Mouse (Mus musculus) MN1 (cell line): Measurements from ENCODE around the gene Pcsk4.

Experiments
- DNase-seq: peaks from one replicate; pipeline ENCODE4 v3.0.0-alpha.2; 2016; ENCODE audit warnings: low spot score

The Pcsk4 gene

GRCm38 (mm10) chr10:80329273-80330081 is at the start of gene Pcsk4, which contains the start of gene Reep6:
Gene Pcsk4, minus strand, starts transcription at chr10:80329498.
Gene Reep6, plus strand, starts transcription at chr10:80329953.
- DNase-seq: peak; percentile 96

DNA sequence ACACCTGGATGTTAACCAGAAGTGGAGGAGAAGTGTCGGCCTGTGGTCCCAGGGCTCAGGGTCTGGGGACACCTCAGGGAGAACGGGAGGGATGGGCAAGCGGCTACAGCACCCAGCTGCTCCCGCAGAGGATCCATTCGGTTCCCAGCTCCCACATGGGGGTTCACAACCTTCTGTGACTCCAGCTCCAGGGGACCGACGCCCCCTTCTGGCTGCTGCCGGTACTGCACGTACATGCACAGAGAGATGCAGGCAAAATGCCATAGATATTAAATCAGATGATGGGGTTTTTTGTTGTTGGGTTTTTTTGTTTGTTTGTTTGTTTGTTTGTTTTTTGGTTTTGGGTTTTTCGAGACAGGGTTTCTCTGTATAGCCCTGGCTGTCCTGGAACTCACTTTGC is 48.4 kb upstream of the Pcsk4 start:
- no peak for DNase-seq

GRCm38 (mm10) chr10:80376160-80376559 is 46.9 kb upstream of the Pcsk4 start:
- DNase-seq: peak; percentile 93

- DNase-seq: peak; percentile 52
Observed at GRCm38 (mm10) chr10:80374063-80374462, 44.8 kb upstream of the Pcsk4 start.

DNA sequence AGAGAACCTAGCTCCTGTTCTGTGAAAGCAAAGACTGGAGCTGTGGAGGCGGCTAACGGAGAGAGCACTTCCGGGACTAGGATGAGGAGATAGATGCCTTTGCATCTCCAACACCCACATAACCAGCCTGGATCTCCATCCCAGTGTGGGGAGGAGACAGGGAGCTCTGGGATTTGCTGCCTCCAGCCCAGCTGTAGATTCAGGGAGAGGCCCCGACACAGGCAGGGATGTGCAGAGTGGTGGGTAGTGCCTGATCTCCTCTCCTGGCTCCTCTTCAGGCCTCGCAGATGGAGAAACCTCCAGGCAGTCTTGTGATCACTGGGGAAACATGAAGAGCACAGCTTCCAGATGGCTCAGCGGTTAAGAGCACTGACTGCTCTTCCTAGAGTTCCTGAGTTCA is 43.4 kb upstream of the Pcsk4 start:
- no peak for DNase-seq

DNA sequence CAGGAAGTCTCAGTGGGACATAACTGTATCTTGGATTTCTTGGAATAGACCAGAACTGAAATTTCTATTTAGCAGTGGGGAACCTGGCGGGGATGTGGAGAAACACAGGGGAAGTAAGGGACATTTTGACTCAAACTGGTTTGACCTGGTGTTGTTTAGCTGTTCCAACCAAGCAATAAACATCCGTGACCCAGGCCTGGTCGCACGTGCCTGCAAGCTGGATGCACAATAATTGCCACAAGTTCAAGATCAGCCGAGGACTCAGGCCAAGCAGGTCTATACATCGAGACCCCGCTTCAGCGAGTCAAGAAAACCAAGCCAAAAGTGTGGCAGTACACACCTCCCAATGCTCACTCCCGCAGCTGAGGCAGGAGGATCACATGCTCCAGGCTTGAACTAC is 42.7 kb upstream of the Pcsk4 start:
- DNase-seq: no peak

GRCm38 (mm10) chr10:80371411-80371966 is 42.2 kb upstream of the Pcsk4 start:
- DNase-seq: peak; percentile 71

GRCm38 (mm10) chr10:80369995-80370747 is 40.9 kb upstream of the Pcsk4 start:
- no peak for DNase-seq

- no peak for DNase-seq
Observed at GRCm38 (mm10) chr10:80368392-80368791, 39.1 kb upstream of the Pcsk4 start.

GRCm38 (mm10) chr10:80367954-80368353 is 38.7 kb upstream of the Pcsk4 start:
- no peak for DNase-seq

DNA sequence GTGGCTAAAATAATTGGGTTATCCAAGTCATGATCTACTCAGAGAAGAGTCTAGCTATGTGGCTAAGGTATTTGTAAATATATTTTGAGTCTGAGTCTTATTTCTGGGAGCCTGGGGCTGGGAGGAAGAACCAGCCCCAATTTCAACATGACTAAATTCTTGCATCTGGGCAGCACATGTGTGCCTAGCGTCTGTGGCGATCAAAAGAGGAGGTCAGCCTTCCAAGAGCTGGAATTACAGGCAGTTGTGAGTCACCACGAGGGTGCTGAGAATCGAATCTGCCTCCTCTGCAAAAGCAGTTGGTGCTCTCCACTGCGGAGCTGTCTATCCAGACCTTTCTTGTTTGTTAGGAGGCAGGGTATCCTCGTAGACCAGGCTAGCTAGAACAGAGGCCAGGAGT is 36.4 kb upstream of the Pcsk4 start:
- no peak for DNase-seq

- DNase-seq: no peak
Observed at GRCm38 (mm10) chr10:80363734-80364133, 34.4 kb upstream of the Pcsk4 start.

DNA sequence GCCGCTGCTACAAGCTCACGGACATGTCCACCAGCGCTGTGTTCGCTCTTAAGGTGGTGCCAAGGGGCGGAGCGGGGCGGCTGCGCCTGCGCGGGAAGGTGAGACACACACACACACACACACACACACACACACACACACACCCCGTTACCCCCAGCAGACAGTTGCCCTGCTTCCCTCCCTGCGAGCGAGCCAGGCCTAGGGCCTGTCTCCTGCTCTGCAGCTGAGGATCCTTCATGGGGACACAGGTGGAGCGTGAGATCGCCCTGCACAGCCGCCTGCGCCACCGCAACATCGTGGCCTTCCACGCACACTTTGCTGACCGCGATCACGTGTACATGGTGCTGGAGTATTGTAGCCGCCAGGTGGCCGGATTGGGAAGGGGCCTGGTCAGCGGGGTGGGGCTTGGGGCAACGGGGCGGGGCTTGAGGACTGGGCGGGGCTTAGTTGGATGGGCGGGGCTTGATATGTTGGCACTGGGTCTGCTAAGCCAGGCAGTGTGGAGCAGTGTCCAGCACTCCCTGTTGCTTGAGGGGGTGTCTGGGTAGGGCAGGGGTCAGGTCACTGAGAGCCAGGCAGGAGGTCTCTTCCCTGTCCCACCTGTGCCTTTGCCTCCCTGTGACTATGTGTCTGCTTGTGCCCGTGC is 28.8 kb upstream of the Pcsk4 start:
- DNase-seq: no peak

GRCm38 (mm10) chr10:80357336-80357735 is 28.0 kb upstream of the Pcsk4 start:
- no peak for DNase-seq

DNA sequence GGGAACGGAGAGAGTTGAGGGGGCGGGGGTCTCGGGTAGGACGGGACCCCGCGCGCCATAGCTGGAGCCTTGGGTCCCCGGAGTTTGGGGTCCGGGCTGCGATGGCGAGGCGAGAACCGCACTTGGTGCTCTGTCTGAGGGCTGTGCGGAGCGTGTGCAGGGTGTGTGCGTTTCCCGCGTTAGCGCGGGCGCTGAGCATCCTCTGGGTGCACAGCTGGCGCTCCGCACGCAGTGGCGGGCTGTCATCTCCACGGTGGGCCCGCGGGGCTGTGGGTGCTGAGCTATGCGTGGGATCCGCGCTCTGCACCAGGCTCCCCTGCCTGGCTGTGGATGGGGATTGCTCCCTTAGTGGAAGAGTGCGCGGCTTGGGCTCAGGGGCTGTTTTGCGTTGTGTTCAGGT is 27.4 kb upstream of the Pcsk4 start:
- no peak for DNase-seq

DNA sequence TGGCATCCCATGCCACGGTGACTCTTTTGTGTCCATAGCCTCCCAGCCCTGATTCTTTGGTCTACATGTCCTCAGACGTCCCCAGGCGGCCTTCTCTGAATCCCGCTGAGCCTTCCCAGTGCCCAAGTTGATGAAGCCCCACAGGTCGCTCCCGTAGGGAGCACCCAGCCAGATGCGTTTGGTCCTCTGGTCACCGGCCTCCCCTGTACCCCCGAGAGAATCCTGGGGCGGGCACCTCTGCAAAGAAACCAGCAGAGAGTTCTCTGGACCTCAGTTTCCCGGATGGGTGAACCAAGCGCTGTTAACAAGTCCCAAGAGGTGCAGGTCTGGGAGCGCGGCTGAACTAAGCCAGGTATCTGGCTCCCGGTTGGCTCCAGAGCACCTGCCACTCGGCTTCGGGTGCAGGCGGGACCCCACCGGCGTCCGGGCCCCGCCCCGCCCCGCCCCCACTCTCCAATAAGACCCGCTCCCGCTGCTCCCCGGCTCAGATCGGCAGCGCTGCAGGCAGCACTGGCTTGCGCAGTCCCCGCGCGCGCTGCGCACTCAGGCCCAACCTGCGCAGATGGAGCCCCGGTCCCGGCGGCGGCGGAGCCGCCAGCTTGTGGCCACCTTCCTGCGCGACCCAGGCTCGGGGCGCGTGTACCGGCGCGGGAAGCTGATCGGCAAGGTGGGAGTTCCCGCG is 26.8 kb upstream of the Pcsk4 start, which contains the start of gene Plk5:
Plk5 (plus strand) TSS at position 459 of the 682 bp plus-strand sequence.
- no peak for DNase-seq

DNA sequence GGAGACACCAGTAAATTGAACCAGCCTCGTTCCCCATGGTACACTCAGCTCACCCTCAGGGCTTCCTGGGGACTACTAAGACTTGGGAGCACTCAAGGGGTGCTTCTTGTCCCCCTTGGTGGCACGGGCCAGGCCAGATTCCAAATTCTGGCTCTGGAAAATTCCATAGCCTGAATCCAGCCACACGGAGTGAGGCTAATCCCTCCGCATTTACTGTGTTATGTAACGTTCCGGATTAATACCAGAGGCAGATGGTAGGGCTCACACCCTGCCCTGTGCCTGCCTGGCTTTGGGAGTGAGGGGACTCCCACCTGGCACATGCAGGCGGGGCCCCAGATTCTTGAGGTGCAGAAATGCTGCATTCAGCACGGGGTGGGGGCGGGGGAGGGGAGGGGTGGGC is 26.1 kb upstream of the Pcsk4 start:
- no peak for DNase-seq

GRCm38 (mm10) chr10:80352727-80353126 is 23.4 kb upstream of the Pcsk4 start:
- DNase-seq: no peak

- DNase-seq: no peak
Observed at GRCm38 (mm10) chr10:80351896-80352295, 22.6 kb upstream of the Pcsk4 start.

DNA sequence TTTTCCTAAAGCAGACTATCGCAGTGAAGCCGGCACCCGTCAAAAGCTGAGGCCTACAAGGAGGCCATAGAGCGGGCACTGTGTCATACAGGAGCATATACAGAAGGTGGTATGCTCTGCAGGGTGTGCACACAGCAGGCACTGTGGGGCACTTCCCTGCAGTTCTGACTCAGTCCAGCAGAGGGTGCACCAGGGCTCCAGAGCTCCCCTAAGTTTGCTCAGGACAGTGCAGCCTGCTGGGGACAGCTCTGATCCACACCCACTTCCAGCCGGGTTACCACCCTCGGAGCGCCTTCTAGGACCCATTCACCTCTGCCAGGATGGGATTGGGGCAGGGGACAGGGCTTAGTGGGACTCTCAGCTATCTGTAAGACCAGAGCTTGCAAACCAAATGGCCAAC is 21.0 kb upstream of the Pcsk4 start:
- DNase-seq: peak; percentile 90

GRCm38 (mm10) chr10:80348981-80349380 is 19.7 kb upstream of the Pcsk4 start:
- no peak for DNase-seq
